Mouse (Mus musculus) heart, embryonic 16.5 days (tissue): Measurements from ENCODE around the gene Plpp7. TPM values are rescaled to one million over a fixed set of nuclear protein-coding genes. Genes with fewer than 3 reads are reported as not detected.

Experiments
- ATAC-seq: fragments of 200-750 bp; cut with Nextera tagmentation; replicated peaks from 2 replicates; pipeline ENCODE4 v1.8.0; 2017; ENCODE audit warnings: moderate number of reproducible peaks; ENCODE audit not compliant: insufficient read depth, low FRiP score; ENCODE audit errors: extremely low read depth
- H3K27ac ChIP-seq: fragments of 300-500 bp; sonication (generic); 2 replicates; pipeline ENCODE4 v1.5.1; 2014; ENCODE audit warnings: mild to moderate bottlenecking, low read length, control low read depth, moderate library complexity
- H3K27me3 ChIP-seq: fragments of 300-500 bp; sonication (generic); 2 replicates; pipeline ENCODE4 v1.6.1; 2014; ENCODE audit warnings: low read length, mixed read lengths; ENCODE audit not compliant: control insufficient read depth, insufficient read depth
- H3K36me3 ChIP-seq: fragments of 300-500 bp; sonication (generic); 2 replicates; pipeline ENCODE4 v1.6.1; 2014; ENCODE audit not compliant: control insufficient read depth, insufficient read depth
- H3K4me1 ChIP-seq: fragments of 300-500 bp; sonication (generic); 2 replicates; pipeline ENCODE4 v1.6.1; 2014; ENCODE audit warnings: low read length, mixed read lengths; ENCODE audit not compliant: control insufficient read depth, insufficient read depth
- H3K4me2 ChIP-seq: fragments of 300-500 bp; sonication (generic); 2 replicates; pipeline ENCODE4 v1.6.1; 2014; ENCODE audit warnings: low read depth, mild to moderate bottlenecking, control low read depth, low read length
- H3K4me3 ChIP-seq: fragments of 300-500 bp; sonication (generic); 2 replicates; pipeline ENCODE4 v1.5.1; 2014; ENCODE audit warnings: mild to moderate bottlenecking, control low read depth, low read length
- H3K9ac ChIP-seq: fragments of 300-500 bp; sonication (generic); 2 replicates; pipeline ENCODE4 v1.6.1; 2014; ENCODE audit warnings: low read length, control low read depth
- H3K9me3 ChIP-seq: fragments of 300-500 bp; sonication (generic); replicated peaks from 2 replicates; pipeline ENCODE4 v1.6.1; 2016; ENCODE audit warnings: low read length; ENCODE audit not compliant: control insufficient read depth
- WGBS: fragments of 180-500 bp; shearing (Covaris S2); extraction: QIAGEN DNeasy Blood & Tissue Kit; methylation state at CpG from one replicate; pipeline ENCODE4 v1.1.7; 2014; 5-methylcytosine and 5-hydroxymethylcytosine counted together
- polyA plus RNA-seq: library from polyadenylated mRNA; unstranded; fragments of >200 nt; fragmentation: Nextera tagmentation; extraction: Ambion mirVana; gene quantifications from 2 replicates; pipeline ENCODE4 v1.2.1, GENCODE M21; 2015

The Plpp7 gene
- polyA plus RNA-seq, 1 experiment from 2014 or later, result 21.4 TPM

GRCm38 (mm10) chr2:32104122-32104521 lies 8.8 kb downstream of the Plpp7 start:
- no peak overlapping the region for H3K4me2 ChIP-seq
- H3K9me3 ChIP-seq, result peaks cover 5% of the 10 kb centered on the region; the same call in 1 of the 2 replicates
- peak overlapping the region; percentile 91 for H3K27ac ChIP-seq
- no peak overlapping the region for H3K9ac ChIP-seq
- ATAC-seq, result no peak
- peaks cover 12% of the 10 kb centered on the region for H3K36me3 ChIP-seq
- H3K4me3 ChIP-seq, result no peak overlapping the region
- peaks cover 32% of the 10 kb centered on the region for H3K4me1 ChIP-seq
- H3K27me3 ChIP-seq, result no peaks in the 10 kb centered on the region
- 58% methylated on average over 7 of the region's 7 CpGs for WGBS

- peak overlapping the region; percentile 3 for H3K4me2 ChIP-seq
- no peaks in the 10 kb centered on the region for H3K27me3 ChIP-seq
- peak overlapping the region; percentile 55 for H3K9ac ChIP-seq
- H3K36me3 ChIP-seq, result peaks cover 14% of the 10 kb centered on the region
- peaks cover 5% of the 10 kb centered on the region; the same call in 1 of the 2 replicates for H3K9me3 ChIP-seq
- H3K4me3 ChIP-seq, result no peak overlapping the region
- WGBS, result 46% methylated on average over 16 of the region's 16 CpGs
- H3K27ac ChIP-seq, result peak overlapping the region; percentile 91
- peak; percentile 81 for ATAC-seq
- H3K4me1 ChIP-seq, result peaks cover 32% of the 10 kb centered on the region
Measured at GRCm38 (mm10) chr2:32105117-32105913, 10.0 kb downstream of the Plpp7 start.

- H3K36me3 ChIP-seq, result peaks cover 9% of the 10 kb centered on the region
- H3K9ac ChIP-seq, result peak overlapping the region; percentile 55
- no peaks in the 10 kb centered on the region for H3K9me3 ChIP-seq
- H3K4me3 ChIP-seq, result no peak overlapping the region
- H3K4me2 ChIP-seq, result no peak overlapping the region
- 77% methylated on average over 7 of the region's 7 CpGs for WGBS
- no peaks in the 10 kb centered on the region for H3K27me3 ChIP-seq
- peak overlapping the region; percentile 91 for H3K27ac ChIP-seq
- ATAC-seq, result no peak
- peaks cover 32% of the 10 kb centered on the region for H3K4me1 ChIP-seq
Measured at GRCm38 (mm10) chr2:32105930-32106329, 10.6 kb downstream of the Plpp7 start.

- 87% methylated on average over 1 of the region's 1 CpGs for WGBS
- peaks cover 9% of the 10 kb centered on the region for H3K36me3 ChIP-seq
- no peak overlapping the region for H3K9ac ChIP-seq
- H3K27me3 ChIP-seq, result no peaks in the 10 kb centered on the region
- H3K4me2 ChIP-seq, result no peak overlapping the region
- H3K4me3 ChIP-seq, result no peak overlapping the region
- no peaks in the 10 kb centered on the region for H3K9me3 ChIP-seq
- no peak for ATAC-seq
- no peak overlapping the region for H3K27ac ChIP-seq
- peaks cover 2% of the 10 kb centered on the region; the same call in 1 of the 2 replicates for H3K4me1 ChIP-seq
Measured at GRCm38 (mm10) chr2:32111268-32111667, 15.9 kb downstream of the Plpp7 start.

GRCm38 (mm10) chr2:32112548-32112947 lies 17.2 kb downstream of the Plpp7 start:
- Histone ChIP-seq H3K27me3 (no peaks in the 10 kb centered on the region), H3K4me2 (no peak overlapping the region), H3K9ac (no peak overlapping the region), H3K9me3 (no peaks in the 10 kb centered on the region), H3K4me1 (no peaks in the 10 kb centered on the region), H3K36me3 (peaks cover 9% of the 10 kb centered on the region), H3K27ac (no peak overlapping the region), H3K4me3 (no peak overlapping the region)
- ATAC-seq, result no peak
- 71% methylated on average over 2 of the region's 2 CpGs for WGBS

- 72% methylated on average over 4 of the region's 4 CpGs for WGBS
- H3K4me3 ChIP-seq, result no peak overlapping the region
- H3K27ac ChIP-seq, result no peak overlapping the region
- H3K36me3 ChIP-seq, result no peaks in the 10 kb centered on the region
- no peaks in the 10 kb centered on the region for H3K9me3 ChIP-seq
- no peaks in the 10 kb centered on the region for H3K4me1 ChIP-seq
- no peak for ATAC-seq
- H3K9ac ChIP-seq, result no peak overlapping the region
- H3K4me2 ChIP-seq, result no peak overlapping the region
- no peaks in the 10 kb centered on the region for H3K27me3 ChIP-seq
Measured at GRCm38 (mm10) chr2:32115851-32116268, 20.5 kb downstream of the Plpp7 start.

- Histone ChIP-seq H3K36me3 (no peaks in the 10 kb centered on the region), H3K4me1 (no peaks in the 10 kb centered on the region), H3K27ac (no peak overlapping the region), H3K4me2 (no peak overlapping the region), H3K9ac (no peak overlapping the region), H3K4me3 (no peak overlapping the region), H3K9me3 (no peaks in the 10 kb centered on the region), H3K27me3 (no peaks in the 10 kb centered on the region)
- ATAC-seq, result no peak
- WGBS, result 89% methylated on average over 20 of the region's 20 CpGs
Measured at GRCm38 (mm10) chr2:32119802-32120750, 24.7 kb downstream of the Plpp7 start.

GRCm38 (mm10) chr2:32121150-32121549 lies 25.8 kb downstream of the Plpp7 start:
- H3K9ac ChIP-seq, result no peak overlapping the region
- H3K9me3 ChIP-seq, result no peaks in the 10 kb centered on the region
- ATAC-seq, result 0 out of 2 replicates have a peak, but pooled peaks have one; percentile 32
- no peak overlapping the region for H3K27ac ChIP-seq
- no peak overlapping the region for H3K4me2 ChIP-seq
- WGBS, result 46% methylated on average over 5 of the region's 5 CpGs
- H3K4me3 ChIP-seq, result no peak overlapping the region
- no peaks in the 10 kb centered on the region for H3K27me3 ChIP-seq
- no peaks in the 10 kb centered on the region for H3K36me3 ChIP-seq
- H3K4me1 ChIP-seq, result no peaks in the 10 kb centered on the region

GRCm38 (mm10) chr2:32121785-32122184 lies 26.5 kb downstream of the Plpp7 start:
- ATAC-seq, result no peak
- H3K9me3 ChIP-seq, result no peaks in the 10 kb centered on the region
- no peaks in the 10 kb centered on the region for H3K4me1 ChIP-seq
- no peak overlapping the region for H3K4me2 ChIP-seq
- no peak overlapping the region for H3K4me3 ChIP-seq
- no peaks in the 10 kb centered on the region for H3K36me3 ChIP-seq
- WGBS, result 82% methylated on average over 2 of the region's 2 CpGs
- no peaks in the 10 kb centered on the region for H3K27me3 ChIP-seq
- H3K27ac ChIP-seq, result no peak overlapping the region
- H3K9ac ChIP-seq, result no peak overlapping the region
